Mouse (Mus musculus) forebrain, embryonic 14.5 days (tissue): ENCODE data around the gene Mapre3. TPM values are rescaled to one million over a fixed set of nuclear protein-coding genes. Genes with fewer than 3 reads are reported as not detected.

Experiments
- ATAC-seq: fragments of 200-750 bp; cut with Nextera tagmentation; 2 replicates; pipeline ENCODE4 v1.8.0; 2017; ENCODE audit warnings: mild to moderate bottlenecking, moderate library complexity
- DNase-seq: peaks from one replicate; pipeline ENCODE4 v3.0.0-alpha.2; 2015; ENCODE audit warnings: low spot score
- H3K27ac ChIP-seq: fragments of 300-500 bp; sonication (generic); 2 replicates; pipeline ENCODE4 v1.5.1; 2014; ENCODE audit warnings: low read depth, mild to moderate bottlenecking, control low read depth, low read length, moderate library complexity
- H3K27me3 ChIP-seq: fragments of 300-500 bp; sonication (generic); replicated peaks from 2 replicates; pipeline ENCODE4 v1.6.1; 2014; ENCODE audit warnings: low read length, control low read depth, mixed read lengths; ENCODE audit not compliant: control insufficient read depth, insufficient read depth
- H3K36me3 ChIP-seq: fragments of 300-500 bp; sonication (generic); 2 replicates; pipeline ENCODE4 v1.6.1; 2014; ENCODE audit warnings: low read length, control low read depth; ENCODE audit not compliant: control insufficient read depth, insufficient read depth
- H3K4me1 ChIP-seq: fragments of 300-500 bp; sonication (generic); 2 replicates; pipeline ENCODE4 v1.6.1; 2014; ENCODE audit warnings: antibody characterized with exemption, low read length, control low read depth; ENCODE audit not compliant: control insufficient read depth, insufficient read depth
- H3K4me2 ChIP-seq: fragments of 300-500 bp; sonication (generic); 2 replicates; pipeline ENCODE4 v1.6.1; 2014; ENCODE audit warnings: mild to moderate bottlenecking, control low read depth, low read length
- H3K4me3 ChIP-seq: fragments of 300-500 bp; sonication (generic); 2 replicates; pipeline ENCODE4 v1.5.1; 2014; ENCODE audit warnings: low read depth, low read length, control low read depth
- H3K9ac ChIP-seq: fragments of 300-500 bp; sonication (generic); 2 replicates; pipeline ENCODE4 v1.6.1; 2014; ENCODE audit warnings: mild to moderate bottlenecking, low read length, control low read depth, moderate library complexity
- H3K9me3 ChIP-seq: fragments of 300-500 bp; sonication (generic); replicated peaks from 2 replicates; pipeline ENCODE4 v1.6.1; 2016; ENCODE audit warnings: low read length, control low read depth, mixed read lengths; ENCODE audit not compliant: control insufficient read depth
- WGBS: fragments of 180-500 bp; shearing (Covaris S2); extraction: QIAGEN DNeasy Blood & Tissue Kit; methylation state at CpG from one replicate; pipeline ENCODE4 v1.1.7; 2014; 5-methylcytosine and 5-hydroxymethylcytosine counted together
- polyA plus RNA-seq: library from polyadenylated mRNA; unstranded; fragments of >200 nt; fragmentation: Nextera tagmentation; extraction: Ambion mirVana; gene quantifications from 2 replicates; pipeline ENCODE4 v1.2.1, GENCODE M21; 2014

Gene Mapre3
- polyA plus RNA-seq, 1 experiment from 2014 or later, result 66.1 TPM

DNA sequence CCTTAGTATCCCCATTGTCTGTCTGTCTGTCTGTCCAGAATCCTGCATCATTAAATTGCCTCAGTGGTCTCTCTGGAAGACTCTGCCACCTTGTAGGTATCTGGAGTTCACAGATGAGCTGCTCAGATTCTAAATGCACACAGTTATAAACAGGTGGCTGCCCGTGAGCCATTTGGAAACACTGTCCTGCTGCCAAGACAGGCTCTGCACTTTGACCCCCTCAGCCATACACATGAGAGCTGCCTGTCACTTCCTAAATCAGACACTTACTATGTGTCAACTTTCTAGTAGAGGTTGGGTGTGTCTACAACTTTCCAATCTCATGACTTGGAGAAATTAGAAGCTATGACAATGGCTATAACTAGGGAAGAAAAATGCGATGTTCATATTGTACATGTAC, 25.3 kb downstream of the Mapre3 start:
- H3K4me1 ChIP-seq, result no peaks in the 10 kb centered on the region
- H3K4me3 ChIP-seq, result no peak overlapping the region
- no peak overlapping the region for H3K27ac ChIP-seq
- 95% methylated on average over 2 of the region's 2 CpGs for WGBS
- ATAC-seq (no peak), DNase-seq (no peak)
- 0 out of 2 replicates have a peak, but pooled peaks cover 5% of the 10 kb centered on the region for H3K36me3 ChIP-seq
- no peaks in the 10 kb centered on the region for H3K27me3 ChIP-seq
- peaks cover 3% of the 10 kb centered on the region; the same call in 1 of the 2 replicates for H3K9me3 ChIP-seq
- no peak overlapping the region for H3K9ac ChIP-seq
- no peak overlapping the region for H3K4me2 ChIP-seq

- no peak overlapping the region for H3K4me3 ChIP-seq
- no peaks in the 10 kb centered on the region for H3K4me1 ChIP-seq
- H3K9ac ChIP-seq, result no peak overlapping the region
- no peak for DNase-seq
- H3K9me3 ChIP-seq, result peaks cover 3% of the 10 kb centered on the region; the same call in 1 of the 2 replicates
- no peaks in the 10 kb centered on the region for H3K36me3 ChIP-seq
- 69% methylated on average over 3 of the region's 3 CpGs for WGBS
- H3K27ac ChIP-seq, result no peak overlapping the region
- H3K4me2 ChIP-seq, result no peak overlapping the region
- ATAC-seq, result no peak
- H3K27me3 ChIP-seq, result no peaks in the 10 kb centered on the region
These were observed 27.5 kb downstream of the Mapre3 start for GRCm38 (mm10) chr5:30841896-30842295.

DNA sequence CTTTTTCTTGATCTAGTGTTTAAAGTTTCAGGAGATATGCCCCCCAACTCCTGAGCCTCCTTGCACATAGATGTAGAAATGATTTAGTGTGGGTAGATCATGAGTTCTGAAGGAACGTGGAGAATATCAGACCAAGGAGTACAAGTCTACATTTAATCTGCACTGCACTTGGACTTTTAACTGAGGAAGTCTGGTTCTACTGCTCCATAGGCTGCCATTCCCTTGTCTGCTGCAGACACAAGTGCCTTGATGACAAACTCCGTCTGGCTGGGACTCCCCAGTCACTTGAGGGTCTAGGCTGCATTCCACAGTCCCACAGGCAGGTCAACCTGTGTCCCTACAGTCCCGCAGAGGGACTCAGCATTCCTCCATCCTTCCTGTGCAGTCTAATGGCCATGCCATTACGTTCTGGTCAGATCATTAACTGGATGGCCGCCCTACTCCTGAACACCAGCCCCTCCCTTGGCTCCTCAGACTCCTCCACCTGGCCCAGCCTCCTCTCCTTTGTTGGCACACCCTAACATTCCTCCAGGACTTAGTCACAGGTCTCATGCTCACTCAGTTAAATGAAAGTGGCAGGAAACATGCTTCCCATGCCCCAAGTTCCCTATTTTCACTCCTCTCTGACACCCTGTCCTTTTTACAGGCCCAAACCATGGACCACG, 35.6 kb downstream of the Mapre3 start:
- no peak overlapping the region for H3K27ac ChIP-seq
- no peaks in the 10 kb centered on the region for H3K27me3 ChIP-seq
- DNase-seq, result no peak
- no peak overlapping the region for H3K9ac ChIP-seq
- ATAC-seq, result no peak
- no peak overlapping the region for H3K4me2 ChIP-seq
- H3K36me3 ChIP-seq, result no peaks in the 10 kb centered on the region
- H3K4me1 ChIP-seq, result no peaks in the 10 kb centered on the region
- WGBS, result 62% methylated on average over 6 of the region's 6 CpGs
- H3K9me3 ChIP-seq, result no peaks in the 10 kb centered on the region
- H3K4me3 ChIP-seq, result no peak overlapping the region

DNA sequence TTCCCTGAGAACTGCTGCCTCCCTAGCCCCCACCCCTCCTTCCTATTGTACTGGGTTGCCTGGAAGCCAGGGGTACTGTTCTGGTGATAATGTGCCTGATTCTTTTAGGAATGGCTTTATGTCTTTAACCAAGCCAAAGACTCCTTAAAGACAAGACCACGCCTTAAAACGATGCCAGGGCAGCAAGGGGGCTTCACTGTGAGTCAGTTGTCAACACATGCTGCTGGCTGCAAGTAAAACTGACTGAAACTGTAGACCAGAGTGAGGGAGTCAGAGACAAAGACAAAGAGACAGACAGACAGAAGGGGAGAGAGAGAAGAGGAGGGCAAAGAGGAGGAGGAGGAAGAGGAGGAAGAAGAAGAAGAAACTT, 36.1 kb downstream of the Mapre3 start:
- ATAC-seq (no peak), DNase-seq (no peak)
- Histone ChIP-seq H3K9ac (no peak overlapping the region), H3K9me3 (no peaks in the 10 kb centered on the region), H3K4me2 (no peak overlapping the region), H3K36me3 (no peaks in the 10 kb centered on the region), H3K4me1 (no peaks in the 10 kb centered on the region), H3K4me3 (no peak overlapping the region), H3K27me3 (no peaks in the 10 kb centered on the region), H3K27ac (no peak overlapping the region)
- 70% methylated on average over 2 of the region's 2 CpGs for WGBS

DNA sequence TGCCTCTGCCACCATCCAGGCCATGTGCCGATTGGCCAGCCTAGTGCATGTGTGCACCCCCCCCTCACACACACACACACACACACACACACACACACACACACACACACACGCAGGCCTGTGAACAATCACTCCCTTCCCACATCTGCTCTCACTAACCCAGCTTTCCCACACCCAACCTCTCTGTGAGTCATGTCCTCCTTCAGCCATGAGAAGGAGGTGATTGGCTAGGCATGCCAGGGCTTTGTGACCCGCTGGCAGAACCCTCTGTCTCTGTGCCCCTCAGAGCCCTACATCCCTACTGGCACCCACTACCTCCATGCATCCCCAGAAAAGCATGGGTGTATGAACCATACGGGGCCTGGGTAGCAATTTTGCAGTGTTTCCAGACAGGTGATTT, 39.1 kb downstream of the Mapre3 start:
- ATAC-seq (no peak), DNase-seq (no peak)
- Histone ChIP-seq H3K36me3 (no peaks in the 10 kb centered on the region), H3K4me1 (no peaks in the 10 kb centered on the region), H3K27ac (no peak overlapping the region), H3K9me3 (no peaks in the 10 kb centered on the region), H3K4me2 (no peak overlapping the region), H3K9ac (no peak overlapping the region), H3K4me3 (no peak overlapping the region), H3K27me3 (no peaks in the 10 kb centered on the region)
- WGBS, result 93% methylated on average over 4 of the region's 4 CpGs

DNA sequence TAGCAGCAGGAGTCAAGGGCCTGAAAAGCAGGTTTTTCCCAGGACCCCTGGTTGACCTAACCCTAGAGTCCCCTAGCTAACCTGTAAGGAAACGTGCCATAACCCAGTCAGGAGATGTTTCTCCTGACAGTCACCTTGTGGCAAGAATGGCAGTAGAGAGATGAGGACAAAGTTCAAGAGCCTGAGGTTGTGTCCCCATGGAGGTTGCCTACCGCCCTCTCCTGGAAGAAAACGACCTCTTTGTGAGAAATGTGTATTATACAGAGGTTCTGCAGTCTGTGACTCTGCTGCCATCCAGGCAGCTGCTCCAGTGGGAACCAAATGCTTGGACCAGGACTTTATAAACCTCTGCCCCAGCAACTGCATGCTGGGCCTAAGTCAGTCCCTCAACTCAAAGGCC, 41.2 kb downstream of the Mapre3 start:
- Histone ChIP-seq H3K27ac (no peak overlapping the region), H3K4me1 (no peaks in the 10 kb centered on the region), H3K4me3 (no peak overlapping the region), H3K27me3 (no peaks in the 10 kb centered on the region), H3K9me3 (no peaks in the 10 kb centered on the region), H3K36me3 (no peaks in the 10 kb centered on the region), H3K9ac (no peak overlapping the region), H3K4me2 (no peak overlapping the region)
- ATAC-seq (no peak), DNase-seq (no peak)
- 58% methylated on average over 3 of the region's 3 CpGs for WGBS

DNA sequence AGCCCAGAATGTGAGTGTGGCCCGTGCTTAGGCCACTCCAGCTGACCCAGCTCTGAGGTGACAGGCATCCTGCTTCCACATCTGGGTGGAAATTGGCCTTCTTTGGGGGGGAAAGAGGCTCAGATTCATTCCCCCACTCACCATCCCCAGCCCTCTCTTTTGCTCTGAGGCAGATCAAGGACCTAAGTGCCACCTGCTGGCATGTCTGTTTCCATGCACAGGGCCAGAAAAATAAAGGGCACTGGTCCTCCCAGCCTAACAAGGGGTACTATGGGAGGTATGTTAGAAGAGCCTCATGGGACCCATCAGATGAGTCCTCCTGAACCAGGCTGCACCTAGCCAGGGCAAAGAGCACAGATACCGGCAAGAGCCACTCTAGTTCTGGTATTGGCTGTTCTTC, 41.7 kb downstream of the Mapre3 start:
- no peak for ATAC-seq

DNA sequence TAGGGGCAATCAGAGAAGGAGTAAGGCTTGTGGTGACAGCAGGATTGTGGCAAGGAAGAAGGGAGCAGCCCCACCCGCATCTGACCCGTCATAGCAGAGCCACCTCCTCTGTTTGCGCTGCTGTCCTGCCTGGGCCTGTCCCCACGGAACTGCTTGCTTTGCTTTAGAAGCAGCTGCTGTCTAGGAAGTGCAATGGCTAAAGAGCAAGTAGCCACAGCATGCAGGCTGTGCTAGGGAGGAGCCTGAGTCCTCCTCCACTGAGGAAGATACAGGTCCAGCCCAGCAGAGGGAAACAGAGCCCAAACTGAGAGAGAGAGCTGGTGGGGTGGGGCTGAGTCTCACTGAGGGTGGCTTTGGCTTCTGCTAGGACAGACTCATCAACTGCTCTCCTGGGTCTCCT, 49.4 kb downstream of the Mapre3 start:
- Histone ChIP-seq H3K36me3 (peaks cover 24% of the 10 kb centered on the region), H3K4me2 (no peak overlapping the region), H3K9me3 (no peaks in the 10 kb centered on the region), H3K4me1 (0 out of 2 replicates have a peak, but pooled peaks cover under 1% of the 10 kb centered on the region), H3K4me3 (no peak overlapping the region), H3K27me3 (no peaks in the 10 kb centered on the region), H3K9ac (no peak overlapping the region), H3K27ac (no peak overlapping the region)
- DNase-seq (no peak), ATAC-seq (no peak)
- WGBS, result 33% methylated on average over 4 of the region's 4 CpGs

More for the DNA sequence above, 41.7 kb downstream of the Mapre3 start:
- Histone ChIP-seq H3K27me3 (no peaks in the 10 kb centered on the region), H3K9ac (no peak overlapping the region), H3K36me3 (no peaks in the 10 kb centered on the region), H3K4me3 (no peak overlapping the region), H3K4me1 (no peaks in the 10 kb centered on the region), H3K27ac (no peak overlapping the region), H3K4me2 (no peak overlapping the region), H3K9me3 (no peaks in the 10 kb centered on the region)
- DNase-seq, result no peak
- WGBS, result 85% methylated on average over 2 of the region's 2 CpGs

DNA sequence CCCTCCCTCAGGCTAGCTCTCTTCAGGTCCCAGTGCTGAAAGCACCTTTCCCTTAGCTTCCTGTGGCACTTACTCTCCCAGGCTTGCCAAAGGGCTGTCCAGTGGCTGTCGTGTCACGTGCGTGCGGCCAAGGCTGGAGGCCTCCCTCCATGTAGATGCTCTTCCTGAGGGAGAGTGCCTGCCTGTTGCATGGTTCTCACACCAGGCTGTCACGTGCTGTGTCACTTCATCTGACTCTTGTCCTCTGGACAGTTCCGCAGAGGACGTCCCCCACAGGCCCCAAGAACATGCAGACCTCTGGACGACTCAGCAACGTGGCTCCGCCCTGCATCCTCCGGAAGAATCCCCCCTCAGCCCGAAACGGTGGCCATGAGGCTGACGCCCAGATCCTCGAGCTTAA, 49.9 kb downstream of the Mapre3 start:
- no peak overlapping the region for H3K9ac ChIP-seq
- DNase-seq (no peak), ATAC-seq (no peak)
- 55% methylated on average over 15 of the region's 15 CpGs for WGBS
- H3K36me3 ChIP-seq, result peaks cover 24% of the 10 kb centered on the region
- H3K27ac ChIP-seq, result no peak overlapping the region
- no peaks in the 10 kb centered on the region for H3K27me3 ChIP-seq
- no peak overlapping the region for H3K4me2 ChIP-seq
- no peaks in the 10 kb centered on the region for H3K9me3 ChIP-seq
- H3K4me1 ChIP-seq, result 0 out of 2 replicates have a peak, but pooled peaks cover 3% of the 10 kb centered on the region
- H3K4me3 ChIP-seq, result no peak overlapping the region
